Mouse (Mus musculus) adrenal gland, postnatal 25 days (tissue): Measurements from ENCODE around the gene Mrps18a. TPM values are rescaled to one million over a fixed set of nuclear protein-coding genes. Genes with fewer than 3 reads are reported as not detected.

Experiments used
- DNase-seq: peaks from one replicate; pipeline ENCODE4 v3.0.0; 2021; ENCODE audit warnings: mixed read lengths
- total RNA-seq: library from RNA; stranded (reverse); gene quantifications from 2 replicates; pipeline ENCODE4 v1.2.3, GENCODE M21; 2021

The Mrps18a gene
- total RNA-seq, 1 experiment from 2014 or later = 107 TPM

DNA sequence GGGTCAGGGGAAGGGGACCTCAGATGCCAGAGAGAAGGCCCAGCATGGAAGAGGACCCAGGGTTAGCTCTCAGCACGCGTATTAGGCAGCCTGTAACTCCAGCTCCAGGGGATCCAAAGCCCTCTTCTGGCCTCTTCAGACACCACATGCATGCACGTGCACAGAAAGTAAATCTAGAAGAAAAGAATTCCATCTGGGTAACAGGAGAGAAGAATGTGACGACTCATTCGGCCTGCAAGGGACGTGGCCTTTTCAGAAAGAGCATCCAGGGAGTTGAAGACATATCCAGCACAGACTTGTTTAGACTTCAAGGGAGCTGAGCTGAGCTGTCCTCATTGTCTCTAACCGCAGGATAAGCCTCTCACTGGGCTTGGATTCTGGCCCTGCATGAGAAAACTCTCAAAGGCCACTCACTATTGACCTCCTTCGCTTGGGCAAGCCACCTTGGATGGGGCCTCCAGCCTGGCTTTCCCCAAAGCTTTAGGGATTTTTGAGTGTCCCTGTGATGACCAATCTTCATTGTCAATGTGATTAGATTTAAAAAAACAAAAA, 8.1 kb upstream of the Mrps18a start:
- no peak for DNase-seq

- no peak for DNase-seq
Measured at GRCm38 (mm10) chr17:46104487-46104886, 6.3 kb upstream of the Mrps18a start.

DNA sequence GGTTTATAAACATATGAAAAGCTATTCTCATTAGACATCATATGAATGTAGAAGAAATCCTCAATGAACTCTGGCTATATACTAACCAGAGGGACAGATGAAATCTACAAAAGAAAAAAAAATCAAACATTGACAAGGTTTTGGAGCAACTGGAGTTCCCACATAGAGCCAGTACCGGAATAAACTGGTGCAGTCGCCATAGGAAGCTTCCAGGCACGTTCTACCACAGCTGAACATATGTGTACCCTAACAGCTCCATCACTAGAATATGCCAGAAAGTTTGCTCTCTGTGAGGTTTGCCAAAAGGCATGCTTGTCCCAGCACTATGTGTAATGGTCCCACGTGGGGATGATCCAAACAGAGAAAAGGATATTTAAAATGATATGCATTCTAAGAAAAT, 2.5 kb upstream of the Mrps18a start:
- DNase-seq = no peak

GRCm38 (mm10) chr17:46115489-46115888, 4.7 kb downstream of the Mrps18a start:
- no peak for DNase-seq

DNA sequence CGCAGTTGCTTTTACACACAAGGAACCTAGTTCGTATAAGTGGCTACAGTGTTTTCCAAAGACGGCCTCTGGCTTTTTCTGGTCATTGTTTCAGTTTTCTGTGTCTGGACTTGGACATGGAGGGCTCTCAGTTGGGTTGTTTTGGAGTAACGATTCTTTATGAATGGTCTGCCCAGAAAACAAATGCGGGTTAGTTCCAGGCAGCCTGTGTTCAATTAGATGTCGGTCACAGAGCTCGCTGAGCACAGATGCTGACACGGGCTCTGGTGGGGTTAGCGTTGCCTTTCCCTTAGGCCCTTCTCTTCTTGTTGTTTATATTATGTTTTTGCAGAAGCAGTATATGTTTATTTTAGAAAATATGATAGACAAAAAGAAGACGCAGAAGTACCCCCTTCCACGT, 5.4 kb downstream of the Mrps18a start:
- no peak for DNase-seq

DNA sequence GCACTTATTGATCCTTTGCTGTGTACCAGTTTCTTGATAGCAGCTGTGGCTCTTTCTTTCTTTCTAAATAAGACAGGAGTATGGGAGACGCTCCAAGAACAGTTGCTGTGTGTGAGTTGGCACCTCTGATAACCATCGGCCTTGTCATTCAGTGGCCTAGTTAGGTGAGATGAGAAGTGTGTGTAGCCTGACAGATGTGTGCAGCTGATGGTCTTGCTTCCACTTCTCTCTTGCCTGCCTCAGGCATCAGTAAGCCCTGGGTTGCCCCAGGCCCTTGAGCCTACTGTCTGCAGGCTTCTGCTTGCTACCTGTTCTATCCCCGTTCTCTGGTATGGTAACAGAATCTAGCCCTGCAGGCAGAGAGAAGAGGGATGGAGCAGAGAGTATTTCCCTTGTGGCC, 6.1 kb downstream of the Mrps18a start:
- DNase-seq = no peak

GRCm38 (mm10) chr17:46117623-46118422, 7.0 kb downstream of the Mrps18a start:
- no peak for DNase-seq

DNA sequence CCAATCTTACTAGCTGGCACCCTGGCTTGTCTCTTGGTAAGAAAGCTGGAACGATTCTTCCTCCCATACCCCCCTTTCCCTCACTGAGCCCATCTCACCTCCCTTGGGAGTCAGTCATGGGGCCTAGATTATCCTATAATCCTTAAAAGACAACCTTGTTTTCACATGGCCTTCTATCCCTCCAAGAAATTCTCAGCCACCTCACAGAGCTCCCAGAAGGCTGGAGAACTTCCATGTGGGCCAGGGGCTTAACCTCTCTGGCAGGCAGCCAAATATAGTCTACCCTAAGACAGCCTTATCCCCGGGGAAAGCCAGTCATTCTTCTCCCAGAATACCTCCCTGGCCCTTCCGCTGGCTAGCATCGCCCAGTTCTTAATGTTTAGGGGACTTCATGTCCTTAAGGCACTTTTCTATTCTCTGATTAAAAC, 7.7 kb downstream of the Mrps18a start:
- no peak for DNase-seq

DNA sequence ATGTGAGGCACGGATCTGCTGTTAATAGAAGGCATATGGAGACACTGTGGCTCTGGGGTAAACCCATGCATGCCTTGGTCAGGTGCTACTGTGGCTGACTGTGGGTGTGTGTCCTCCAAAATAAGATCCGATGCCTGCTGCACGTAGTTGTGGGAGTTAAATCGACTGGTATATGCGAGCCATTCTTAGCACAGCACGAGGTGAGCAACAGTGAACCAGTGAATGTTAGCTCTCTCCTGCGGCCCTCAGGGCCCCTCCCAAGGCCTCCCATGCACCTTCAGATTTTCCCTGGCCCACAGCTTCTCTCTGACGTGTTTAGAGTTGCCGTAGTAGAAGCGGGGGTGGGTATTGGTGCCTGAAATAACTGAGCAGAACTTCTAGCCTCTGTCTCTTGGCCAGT, 8.9 kb downstream of the Mrps18a start:
- no peak for DNase-seq

DNA sequence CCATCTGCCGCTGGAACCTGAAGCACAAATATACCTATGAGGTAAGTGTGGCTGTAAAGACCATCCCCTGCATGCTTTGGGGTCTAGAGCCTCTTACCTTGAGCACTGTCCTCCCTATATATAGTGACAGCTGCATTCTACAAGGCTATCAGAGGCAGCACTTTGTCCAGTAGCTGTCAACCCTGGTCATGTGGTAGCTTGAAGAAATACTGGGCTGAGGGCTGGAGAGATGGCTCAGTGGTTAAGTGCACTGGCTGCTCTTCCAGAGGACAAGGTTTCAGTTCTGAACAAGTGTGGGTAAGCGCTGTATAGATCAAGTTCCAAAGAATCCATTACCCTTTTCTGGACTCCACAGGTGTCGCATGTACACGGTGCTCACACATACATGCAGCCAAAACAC, 12.0 kb downstream of the Mrps18a start:
- DNase-seq = no peak

GRCm38 (mm10) chr17:46123285-46123684, 12.5 kb downstream of the Mrps18a start:
- DNase-seq = no peak

DNA sequence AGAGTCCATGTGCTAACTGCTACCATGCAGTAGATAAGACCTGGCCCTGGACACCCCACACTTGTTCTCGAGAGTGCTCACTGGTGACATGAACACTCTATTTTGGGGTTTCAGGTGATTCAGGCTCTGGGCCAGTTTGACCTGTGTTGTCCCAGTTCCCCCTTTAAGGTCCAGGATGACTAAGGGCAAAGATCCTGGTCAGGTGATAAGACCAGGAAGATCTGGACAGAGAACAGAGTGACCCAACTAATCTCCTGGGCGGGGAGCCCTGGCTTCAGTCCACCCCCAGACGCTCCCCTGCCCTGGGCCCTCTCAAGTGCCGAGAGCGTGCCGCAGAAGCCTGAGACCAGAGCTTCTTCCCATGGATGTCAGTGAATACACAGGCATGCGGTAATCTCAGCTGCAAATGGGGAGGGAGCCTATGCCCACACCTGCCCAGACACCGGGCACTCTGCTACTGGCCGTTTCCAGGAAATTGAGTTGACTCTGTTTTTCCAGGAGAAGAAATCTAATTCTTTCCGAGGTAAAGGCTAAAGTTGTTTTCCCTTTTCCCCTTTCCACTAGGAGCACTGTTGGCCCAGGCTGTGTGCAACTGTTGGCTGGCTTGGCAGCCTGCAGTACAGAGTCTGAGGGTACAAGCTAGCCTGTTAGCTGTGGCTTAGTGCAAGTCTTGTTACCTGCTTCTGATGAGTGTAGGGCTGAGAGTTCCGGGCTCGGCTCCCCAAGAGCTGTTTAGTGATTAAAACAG, 13.3 kb downstream of the Mrps18a start:
- no peak for DNase-seq

GRCm38 (mm10) chr17:46126608-46127007, 15.8 kb downstream of the Mrps18a start:
- peak; percentile 52 for DNase-seq

GRCm38 (mm10) chr17:46127814-46128493, 17.2 kb downstream of the Mrps18a start:
- DNase-seq = no peak

DNA sequence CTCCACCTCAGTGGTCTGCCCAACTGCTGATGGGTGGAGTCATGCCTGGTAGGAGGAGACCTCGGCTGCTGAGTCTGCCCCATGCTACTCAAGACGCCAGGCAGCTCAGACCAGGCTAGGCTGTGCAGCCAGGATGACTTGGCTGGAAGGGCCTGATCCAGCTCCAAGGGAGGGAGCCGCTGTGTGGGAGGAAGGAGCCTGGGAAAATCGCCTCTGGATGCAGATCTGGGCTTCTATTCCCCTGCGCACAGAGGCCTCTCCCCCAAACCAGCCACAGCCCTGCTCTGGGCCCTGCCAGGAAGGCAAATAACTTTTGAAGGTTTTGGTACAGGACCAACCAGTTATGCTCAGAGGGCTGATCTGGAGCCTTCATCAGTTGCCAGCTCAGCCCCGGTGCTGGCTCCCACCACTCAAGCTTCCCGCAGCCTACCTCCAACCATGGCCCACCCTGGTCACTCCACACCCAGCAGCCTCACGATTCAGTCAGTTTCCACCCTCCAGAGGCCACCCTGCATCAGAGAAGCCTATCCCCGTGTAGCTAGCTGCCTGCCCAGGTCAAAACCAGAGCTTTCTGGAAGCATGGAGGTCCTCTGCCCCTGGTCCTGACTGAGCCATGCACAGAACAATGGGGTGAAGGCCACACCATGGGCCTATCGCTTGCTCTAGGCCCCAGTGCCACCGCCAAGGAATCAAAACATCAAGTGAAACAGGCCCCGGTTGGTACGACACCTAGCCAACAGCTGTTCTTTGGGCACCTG, 19.1 kb downstream of the Mrps18a start:
- no peak for DNase-seq

GRCm38 (mm10) chr17:46132058-46132718, 21.4 kb downstream of the Mrps18a start:
- peak; percentile 80 for DNase-seq

- DNase-seq = no peak
Measured at GRCm38 (mm10) chr17:46132862-46133261, 22.1 kb downstream of the Mrps18a start.

DNA sequence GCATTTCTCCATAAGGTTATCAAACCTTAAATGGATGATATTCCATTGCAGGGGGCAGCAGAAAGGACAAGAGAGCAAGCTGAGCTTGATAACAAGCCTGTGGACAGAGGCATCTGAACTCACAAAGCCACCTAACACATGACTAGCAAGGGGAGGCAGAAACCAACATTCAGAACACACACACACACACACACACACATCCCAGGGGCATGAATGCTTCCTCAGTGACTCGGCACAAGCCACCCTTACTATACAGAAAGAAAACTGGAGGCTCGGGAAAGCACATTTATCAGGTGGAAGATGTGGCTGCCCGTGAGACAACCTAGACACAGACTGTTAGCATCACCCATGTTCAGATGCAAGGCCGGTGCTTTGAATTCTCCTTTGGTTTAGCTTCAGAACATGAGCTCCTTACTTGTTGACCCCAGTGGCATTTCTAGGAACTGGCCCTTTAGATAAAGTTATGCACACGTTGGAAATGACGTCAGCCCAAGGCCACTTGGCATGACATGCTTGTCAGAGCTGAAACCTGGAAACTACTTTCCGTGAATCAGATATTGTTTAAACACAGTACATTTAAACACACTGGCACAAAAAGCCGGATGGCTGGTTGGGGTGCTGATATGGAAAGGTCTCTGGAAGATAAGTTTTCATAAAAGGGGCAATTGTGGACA, 27.9 kb downstream of the Mrps18a start:
- DNase-seq = peak; percentile 51

DNA sequence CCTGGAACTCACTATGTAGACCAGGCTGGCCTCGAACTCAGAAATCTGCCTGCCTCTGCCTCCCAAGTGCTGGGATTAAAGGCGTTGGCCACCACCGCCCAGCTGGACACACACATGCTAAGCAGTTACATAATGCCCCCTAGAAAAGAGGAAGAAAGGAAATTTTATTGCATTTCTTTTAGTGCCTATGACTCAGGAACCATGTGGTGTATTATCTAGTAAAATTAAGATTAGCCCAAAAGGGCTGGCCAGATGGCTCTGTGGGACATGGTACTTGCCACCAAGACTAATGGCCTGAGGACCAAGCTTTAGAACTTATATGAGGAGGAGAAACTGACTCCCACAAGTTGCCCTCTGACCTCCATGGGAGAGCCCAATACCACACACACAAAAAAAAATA, 29.1 kb downstream of the Mrps18a start:
- DNase-seq = no peak

DNA sequence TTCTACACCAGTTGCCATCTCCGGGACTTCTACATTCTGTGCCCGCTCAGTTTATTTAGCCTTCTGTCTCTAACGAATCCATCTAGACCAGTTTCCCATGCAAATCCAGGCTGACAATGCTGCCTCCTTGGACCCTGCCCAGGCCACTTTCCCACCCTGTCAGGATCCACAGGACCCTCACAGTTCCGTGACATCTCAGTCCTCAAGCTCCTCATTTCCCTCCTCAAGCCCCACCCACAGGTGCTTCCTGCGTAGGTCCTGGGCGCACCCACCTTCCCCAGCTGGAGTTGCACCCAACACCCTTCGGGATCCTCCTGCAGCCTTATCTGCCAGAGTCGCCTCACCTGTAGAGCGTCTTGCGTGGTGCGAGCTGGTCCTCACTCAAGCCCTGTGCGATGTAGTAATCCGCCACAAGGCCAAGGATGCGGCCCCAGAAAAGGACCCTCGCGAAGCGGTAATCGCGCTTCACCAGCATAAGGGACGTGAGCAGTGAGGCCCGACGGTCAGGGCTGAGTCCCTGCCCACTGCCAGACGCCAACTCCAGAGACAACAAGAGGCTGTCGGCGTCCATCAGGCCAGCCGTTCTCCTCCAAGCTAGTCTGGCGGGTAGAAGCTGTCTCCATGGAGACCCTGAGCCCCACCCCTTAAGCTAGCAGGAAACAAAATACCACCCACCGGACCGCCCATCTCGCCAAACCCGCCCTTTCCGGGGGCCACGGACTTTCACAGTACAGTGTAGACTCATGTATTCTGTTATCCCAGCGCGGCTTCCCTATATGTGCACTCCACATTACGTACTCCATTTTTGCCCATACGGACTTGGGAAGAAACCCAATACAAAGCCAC, 33.0 kb downstream of the Mrps18a start, which contains the start of gene Rsph9:
TSS of gene Rsph9 (minus strand) at position 639 of the 846 bp plus-strand sequence.
- DNase-seq = peak; percentile 86
